Mouse (Mus musculus) CH12.LX (cell line): Measurements from ENCODE around the gene Actr2. TPM values are rescaled to one million over a fixed set of nuclear protein-coding genes. Genes with fewer than 3 reads are reported as not detected.

ENCODE experiments used
- DNase-seq: peaks from one replicate; pipeline ENCODE4 v3.0.0-alpha.2; 2013; ENCODE audit errors: extremely low read depth
- H3K27ac ChIP-seq: 2 replicates; pipeline ENCODE4 v1.5.1; 2012; ENCODE audit warnings: low read depth, mild to moderate bottlenecking, control low read depth, moderate library complexity; ENCODE audit not compliant: insufficient read depth
- H3K27me3 ChIP-seq: replicated peaks from 2 replicates; pipeline ENCODE3; 2012; ENCODE audit warnings: inconsistent platforms
- H3K36me3 ChIP-seq, 2 experiments: replicated peaks in 1 of 2; 2 replicates each; pipeline versions ENCODE3 to v1.6.1; 2012; ENCODE audit warnings: inconsistent platforms in 1 of 2, low read length in 1 of 2, mild to moderate bottlenecking in 1 of 2, mixed read lengths in 1 of 2, moderate library complexity in 1 of 2; ENCODE audit not compliant: control insufficient read depth in 1 of 2, insufficient read depth in 1 of 2
- H3K4me1 ChIP-seq, 2 experiments: 2 replicates each; pipeline ENCODE4 v1.6.1; 2012; ENCODE audit warnings: inconsistent platforms in 1 of 2, moderate library complexity in 1 of 2; ENCODE audit not compliant: insufficient read depth in 2 of 2, control insufficient read depth in 1 of 2
- H3K4me2 ChIP-seq: 2 replicates; pipeline ENCODE4 v1.6.1; 2012; ENCODE audit warnings: low read depth, mild to moderate bottlenecking, control low read depth; ENCODE audit not compliant: poor library complexity, insufficient read depth, severe bottlenecking
- H3K4me3 ChIP-seq, 3 experiments: fragments of 150-350 bp in 1 of 3; sonication (generic) in 1 of 3; replicated peaks in 1 of 3; 2 replicates each; pipeline versions ENCODE3 to v1.5.1; 2011 to 2012; ENCODE audit warnings: low read depth in 2 of 3, low read length in 2 of 3, mild to moderate bottlenecking in 2 of 3, moderate library complexity in 2 of 3, control low read depth in 1 of 3, improper control_type of control experiment in 1 of 3, inconsistent platforms in 1 of 3, mixed read lengths in 1 of 3; ENCODE audit not compliant: poor library complexity in 1 of 3
- H3K79me2 ChIP-seq: replicated peaks from 2 replicates; pipeline ENCODE4 v1.6.1; 2012; ENCODE audit warnings: mild to moderate bottlenecking, moderate library complexity; ENCODE audit not compliant: control insufficient read depth, poor library complexity, insufficient read depth, severe bottlenecking; ENCODE audit errors: extremely low read depth
- H3K9ac ChIP-seq: 2 replicates; pipeline ENCODE4 v1.6.1; 2012; ENCODE audit warnings: low read depth, mild to moderate bottlenecking, control low read depth, moderate library complexity; ENCODE audit not compliant: insufficient read depth
- H3K9me3 ChIP-seq: replicated peaks from 2 replicates; pipeline ENCODE3; 2012; ENCODE audit warnings: low read length, inconsistent platforms, mixed read lengths
- CHD1 ChIP-seq: IDR thresholded peaks from 2 replicates; pipeline ENCODE4 v1.6.1; 2012; ENCODE audit warnings: low read depth, low read length, improper control_type of control experiment, inconsistent platforms
- CHD2 ChIP-seq: IDR thresholded peaks from 2 replicates; pipeline ENCODE4 v1.6.1; 2011; ENCODE audit warnings: low read length, improper control_type of control experiment
- CTCF ChIP-seq, 2 experiments: IDR thresholded peaks in 1 of 2; conservative IDR thresholded peaks in 1 of 2; 2 replicates each; pipeline ENCODE4 v1.5.1; 2011 to 2012; ENCODE audit warnings: low read depth in 2 of 2, low read length in 2 of 2, improper control_type of control experiment in 1 of 2, inconsistent platforms in 1 of 2, mild to moderate bottlenecking in 1 of 2, moderate library complexity in 1 of 2
- ELF1 ChIP-seq: IDR thresholded peaks from 2 replicates; pipeline ENCODE4 v1.6.1; 2014; ENCODE audit warnings: low read depth, mild to moderate bottlenecking, inconsistent platforms, low read length, improper control_type of control experiment
- ETS1 ChIP-seq: conservative IDR thresholded peaks from 2 replicates; pipeline ENCODE4 v1.6.1; 2012; ENCODE audit warnings: low read depth, mild to moderate bottlenecking, inconsistent platforms, low read length, improper control_type of control experiment, moderate library complexity
- JUN ChIP-seq: IDR thresholded peaks from 2 replicates; pipeline ENCODE4 v1.6.1; 2011; ENCODE audit warnings: low read depth, mild to moderate bottlenecking, low read length, improper control_type of control experiment, moderate library complexity; ENCODE audit not compliant: insufficient read depth
- JUND ChIP-seq: conservative IDR thresholded peaks from 2 replicates; pipeline ENCODE4 v1.6.1; 2011; ENCODE audit warnings: low read depth, low read length, improper control_type of control experiment
- KAT2A ChIP-seq: IDR thresholded peaks from 2 replicates; pipeline ENCODE4 v1.6.1; 2012; ENCODE audit warnings: low read length, improper control_type of control experiment, inconsistent platforms; ENCODE audit not compliant: insufficient replicate concordance
- MAFK ChIP-seq: IDR thresholded peaks from 2 replicates; pipeline ENCODE4 v1.6.1; 2011; ENCODE audit warnings: low read length, improper control_type of control experiment; ENCODE audit not compliant: insufficient replicate concordance
- MAX ChIP-seq: IDR thresholded peaks from 2 replicates; pipeline ENCODE4 v1.6.1; 2011; ENCODE audit warnings: low read length, improper control_type of control experiment
- MAZ ChIP-seq: IDR thresholded peaks from 2 replicates; pipeline ENCODE4 v1.6.1; 2012; ENCODE audit warnings: low read depth, mild to moderate bottlenecking, inconsistent platforms, low read length, improper control_type of control experiment, moderate library complexity
- MYC ChIP-seq: IDR thresholded peaks from 2 replicates; pipeline ENCODE4 v1.6.1; 2011; ENCODE audit warnings: low read depth, mild to moderate bottlenecking, improper control_type of control experiment, low read length
- NRF1 ChIP-seq: IDR thresholded peaks from 2 replicates; pipeline ENCODE4 v1.6.1; 2014; ENCODE audit warnings: low read depth, mild to moderate bottlenecking, inconsistent platforms, low read length, improper control_type of control experiment, moderate library complexity
- RAD21 ChIP-seq: IDR thresholded peaks from 2 replicates; pipeline ENCODE4 v1.6.1; 2011; ENCODE audit warnings: low read depth, mild to moderate bottlenecking, low read length, improper control_type of control experiment, moderate library complexity
- SMC3 ChIP-seq: IDR thresholded peaks from 2 replicates; pipeline ENCODE4 v1.6.1; 2011; ENCODE audit warnings: low read depth, low read length, improper control_type of control experiment
- USF2 ChIP-seq: conservative IDR thresholded peaks from 2 replicates; pipeline ENCODE4 v1.6.1; 2011; ENCODE audit warnings: low read depth, low read length, improper control_type of control experiment
- dilution Hi-C: fragments of 300-500 bp; cut with MboI; formaldehyde crosslinking; loops from 2 replicates; pipeline ENCODE4 v1.14.3; 2020; ENCODE audit warnings: low sequenced_read_pairs; ENCODE audit not compliant: extremely low pct_unique_long_range_greater_than_20kb, extremely low pct_ligation_motif_present
- in situ Hi-C: fragments of 300-500 bp; cut with MboI; formaldehyde crosslinking; loops from 3 replicates; pipeline ENCODE4 v1.14.3; 2019; ENCODE audit warnings: low sequenced_read_pairs, low pct_ligation_motif_present, low pct_unique_long_range_greater_than_20kb, mixed read lengths
- polyA plus RNA-seq: library from polyadenylated mRNA; unstranded; fragments of >175 nt; gene quantifications from 2 replicates; pipeline ENCODE4 v1.2.1, GENCODE M21; 2012; ENCODE audit warnings: low read depth; ENCODE audit not compliant: insufficient read length
- total RNA-seq, 2 experiments: library from RNA; depleted of rRNA; stranded (reverse); fragments of 300-350 nt in 1 of 2; fragments of >200 nt in 1 of 2; gene quantifications; 2 replicates each; pipeline ENCODE4 v1.2.3; 2012 to 2014

The Actr2 gene
- total and polyA plus RNA-seq, 3 experiments = 141 to 327 (median 189) TPM

GRCm38 (mm10) chr11:20025899-20026298, 86.8 kb downstream of the Actr2 start:
- Histone ChIP-seq H3K27ac (no peak overlapping the region), H3K36me3 (peaks cover 12 to 36% of the 10 kb centered on the region in 2 experiments), H3K9me3 (no peaks in the 10 kb centered on the region), H3K4me1 (no peaks in the 10 kb centered on the region), H3K27me3 (no peaks in the 10 kb centered on the region), H3K4me2 (no peak overlapping the region), H3K4me3 (no peak overlapping the region)
- in situ Hi-C loops (no loop called here), dilution Hi-C loops (no loop called here)
- DNase-seq = peak; percentile 25
- no peak for TF ChIP-seq ETS1
- peak; percentile 59 for TF ChIP-seq SMC3
- TF ChIP-seq RAD21 = peak; percentile 40
- TF ChIP-seq ELF1 = no peak
- peak in 1 of 2 experiments; percentile 57; a peak in 2 of 4 replicates for TF ChIP-seq CTCF (conservative IDR thresholded peaks at IDR 0.05 in 1 of 2, IDR thresholded peaks at IDR 0.05 in 1 of 2; ENCODE audit: low read depth in 2 of 2, low read length in 2 of 2)
- no peak for TF ChIP-seq JUND
- no peak for TF ChIP-seq MYC
- TF ChIP-seq, all 38 proteins: peak for 3
- Histone ChIP-seq H3K79me2 (no peaks in the 10 kb centered on the region), H3K9ac (no peak overlapping the region)

GRCm38 (mm10) chr11:20022911-20023482, 89.7 kb downstream of the Actr2 start:
- H3K4me1 ChIP-seq = no peaks in the 10 kb centered on the region
- H3K27ac ChIP-seq = no peak overlapping the region
- in situ Hi-C loops (no loop called here), dilution Hi-C loops (no loop called here)
- H3K9me3 ChIP-seq = no peaks in the 10 kb centered on the region
- no peak for TF ChIP-seq USF2
- peaks cover 33 to 64% of the 10 kb centered on the region in 2 experiments for H3K36me3 ChIP-seq
- H3K4me3 ChIP-seq = no peak overlapping the region
- DNase-seq = no peak
- no peaks in the 10 kb centered on the region for H3K79me2 ChIP-seq
- H3K27me3 ChIP-seq = no peaks in the 10 kb centered on the region
- H3K9ac ChIP-seq = no peak overlapping the region
- no peak overlapping the region for H3K4me2 ChIP-seq

GRCm38 (mm10) chr11:20022462-20022861, 90.3 kb downstream of the Actr2 start:
- H3K4me2 ChIP-seq = no peak overlapping the region
- no peaks in the 10 kb centered on the region for H3K9me3 ChIP-seq
- peaks cover 34 to 69% of the 10 kb centered on the region in 2 experiments for H3K36me3 ChIP-seq
- no peaks in the 10 kb centered on the region for H3K27me3 ChIP-seq
- H3K79me2 ChIP-seq = no peaks in the 10 kb centered on the region
- DNase-seq = no peak
- TF ChIP-seq MAX (no peak), MAZ (no peak), CHD2 (no peak), CHD1 (no peak), JUN (no peak), MAFK (no peak), KAT2A (no peak), NRF1 (no peak)
- no peak overlapping the region for H3K9ac ChIP-seq
- dilution Hi-C loops = no loop called here
- H3K4me1 ChIP-seq = no peaks in the 10 kb centered on the region
- H3K27ac ChIP-seq = no peak overlapping the region
- in situ Hi-C loops = no loop called here
- no peak overlapping the region for H3K4me3 ChIP-seq
